Mouse (Mus musculus): ENCODE results near the gene Msi2. TPM values are rescaled to one million over a fixed set of nuclear protein-coding genes. Genes with fewer than 3 reads are reported as not detected.

Msi2 gene
- total RNA-seq, 2 experiments from 2014 or later: 119 to 127 TPM

GRCm38 (mm10) chr11:88293631-88294393, 424.5 kb downstream of the Msi2 start, which contains the start of gene Ccdc182:
Gene Ccdc182, plus strand, starts transcription at chr11:88294058.
- DNase-seq (ENCODE audit: low spot score in 2 of 2): no peak

- DNase-seq (ENCODE audit: low spot score in 2 of 2): peak; percentile 12 to 15
These were observed 426.6 kb downstream of the Msi2 start for GRCm38 (mm10) chr11:88291688-88292087.

GRCm38 (mm10) chr11:88291245-88291644, 427.1 kb downstream of the Msi2 start:
- DNase-seq (ENCODE audit: low spot score in 2 of 2): no peak

Small RNA genes within 50 kb of the gene (microRNA-seq; reads per million reads assigned to microRNA genes)
- 0 to 0.85 reads per million in 2 experiments for gene Mir378b

Other genes with a start within 250 kb of the Msi2 start
- gene Akap1, start 146.1 kb upstream of the Msi2 start, total RNA-seq (2021): 10 to 100 TPM; 39.4 to 39.8 TPM
- gene Scpep1, start 237.0 kb upstream of the Msi2 start, total RNA-seq (2021): 10 to 100 TPM; 19.2 to 20.4 TPM
- not detected for gene Elobl, start 248.4 kb upstream of the Msi2 start, total RNA-seq (2021)

Measured in left cerebral cortex, adult 18-20 months (tissue).